Mouse (Mus musculus): ENCODE results near the gene Gm3238.

DNA sequence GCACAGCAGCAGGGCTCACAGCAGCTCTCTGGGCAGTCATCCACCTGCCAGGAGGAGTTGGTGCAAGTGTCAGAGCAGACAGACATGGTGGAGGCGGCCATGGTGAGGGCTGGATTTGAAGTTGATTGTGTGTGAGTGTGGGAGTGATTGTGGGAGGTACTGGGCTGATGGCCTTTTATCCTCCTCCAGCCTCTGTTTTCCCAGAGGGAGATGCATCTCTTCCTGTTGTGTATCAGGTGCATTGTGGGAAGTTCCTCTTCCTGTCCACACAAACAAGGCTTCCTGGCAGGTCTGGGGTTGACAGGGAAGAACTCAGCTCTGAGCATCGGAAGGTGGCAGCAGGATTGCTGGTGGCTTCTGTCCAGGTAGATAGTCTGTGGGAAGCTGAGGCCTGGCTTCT is 23.9 kb upstream of the Gm3238 start, which contains the start of gene Gm9639:
- TF ChIP-seq CTCF (IDR thresholded peaks at IDR 0.05; ENCODE audit: low read depth) = no peak
- no peak for TF ChIP-seq EP300 (IDR thresholded peaks at IDR 0.05; ENCODE audit: low read depth)

Data from liver, embryonic 14.5 days (tissue).